Comparison of ENCODE assay signal across 11 mouse cellular contexts in the genomic region with DNA sequence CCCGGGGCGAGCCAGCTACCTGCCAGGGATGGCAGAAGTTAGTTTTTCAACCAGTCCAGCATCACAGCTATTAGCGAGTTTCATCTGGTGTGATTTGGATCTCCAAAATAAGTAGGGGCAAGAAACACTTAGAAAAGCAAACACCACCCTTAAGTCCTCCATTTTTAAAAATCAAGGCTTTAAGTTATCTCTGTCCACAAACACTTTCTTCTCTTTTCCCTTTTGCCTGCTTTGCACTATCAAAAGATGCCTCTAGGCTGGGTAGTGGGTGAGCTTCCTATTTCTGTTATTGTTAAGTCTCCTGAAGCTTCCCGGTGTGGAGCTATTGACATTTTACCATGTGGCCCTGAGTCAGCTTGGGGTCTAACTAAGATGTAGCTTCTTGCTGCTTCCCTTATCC. TPM values are rescaled to one million over a fixed set of nuclear protein-coding genes. Genes with fewer than 3 reads are reported as not detected.
DNase-seq lines count a peak whose midpoint lies in the region; ATAC-seq and TF ChIP-seq lines count a peak whose summit lies in the region.
"Had no signal": no experiment of that assay in that cellular context is flagged by ENCODE, and none has a peak within 500 bp of the region (broad histone marks: within the 10 kb centered on the region; RNA-seq: fewer than 3 reads in every experiment).

No protein-coding gene starts in this region.

- peak overlapping the region; percentile 35 for H3K4me2 ChIP-seq in hindbrain, embryonic 14.5 days (replicated peaks)
- H3K4me2 ChIP-seq in midbrain, embryonic 13.5 days (replicated peaks), result peak overlapping the region; percentile 30

- H3K27ac ChIP-seq in hindbrain, embryonic 14.5 days, result peak overlapping the region; percentile 84
- peak overlapping the region; percentile 88 for H3K27ac ChIP-seq in midbrain, embryonic 13.5 days
- H3K27ac ChIP-seq in left cerebral cortex, adult 2 months, result no peak overlapping the region

- peak; percentile 19 for DNase-seq in brain, embryonic 14.5 days (ENCODE audit: low read depth)
- peak; percentile 19 for DNase-seq in embryo, embryonic 11 days
- peak; percentile 23 for DNase-seq in hindbrain, embryonic 14.5 days (ENCODE audit: low spot score)
- no peak for DNase-seq in testis, postnatal 14 days (ENCODE audit: low spot score)
- DNase-seq in heart, postnatal 10 days, result no peak
- DNase-seq in left cerebral cortex, adult 2 months (ENCODE audit: extremely low spot score in 1 of 2, low spot score in 2 of 2), result no peak
- DNase-seq: heart, postnatal 36 days; left cerebral cortex, postnatal 4 days had no signal

- H3K4me1 ChIP-seq in hindbrain, embryonic 14.5 days (replicated peaks; ENCODE audit: control insufficient read depth, insufficient read depth, low read length), result no peaks in the 10 kb centered on the region; the same call in 1 of the 2 replicates
- H3K4me1 ChIP-seq in midbrain, embryonic 13.5 days (replicated peaks), result no peaks in the 10 kb centered on the region; the same call in 1 of the 2 replicates

- TF ChIP-seq CTCF in brain, embryonic 14.5 days (IDR thresholded peaks at IDR 0.05; ENCODE audit: borderline replicate concordance, extremely low read depth, insufficient read depth, insufficient read length), result no peak
- TF ChIP-seq CTCF in left cerebral cortex, adult 2 months (IDR thresholded peaks at IDR 0.05), result no peak

- WGBS in hindbrain, embryonic 14.5 days, result under 1% methylated on average over 4 of the region's 4 CpGs
- under 1% methylated on average over 4 of the region's 4 CpGs for WGBS in midbrain, embryonic 13.5 days

- intact Hi-C loops in heart, postnatal 10 days (cut with DNase I), result no loop called here
- intact Hi-C loops in left cerebral cortex, adult 2 months (cut with DNase I), result no loop called here

- TF ChIP-seq POLR2A in brain, embryonic 14.5 days (IDR thresholded peaks at IDR 0.05; ENCODE audit: borderline replicate concordance, extremely low read depth, insufficient read depth, insufficient read length, poor library complexity, severe bottlenecking), result no peak

- no peak for ATAC-seq in hindbrain, embryonic 14.5 days (ENCODE audit: low FRiP score)
- no peak for ATAC-seq in midbrain, embryonic 13.5 days

- H3K9me3 ChIP-seq in hindbrain, embryonic 14.5 days (ENCODE audit: control insufficient read depth, low read length), result no peaks in the 10 kb centered on the region
- H3K9me3 ChIP-seq in midbrain, embryonic 13.5 days, result no peaks in the 10 kb centered on the region

- no peaks in the 10 kb centered on the region for H3K36me3 ChIP-seq in hindbrain, embryonic 14.5 days (replicated peaks; ENCODE audit: control insufficient read depth, insufficient read depth)
- no peaks in the 10 kb centered on the region for H3K36me3 ChIP-seq in midbrain, embryonic 13.5 days

- H3K4me3 ChIP-seq in hindbrain, embryonic 14.5 days (replicated peaks; ENCODE audit: low read length), result peak overlapping the region; percentile 35
- peak overlapping the region; percentile 43 for H3K4me3 ChIP-seq in midbrain, embryonic 13.5 days (replicated peaks)
- H3K4me3 ChIP-seq in left cerebral cortex, adult 2 months, result no peak overlapping the region

- peaks cover 85% of the 10 kb centered on the region for H3K27me3 ChIP-seq in hindbrain, embryonic 14.5 days (ENCODE audit: control insufficient read depth, insufficient read depth, low read length)
- H3K27me3 ChIP-seq in midbrain, embryonic 13.5 days, result peaks cover 94% of the 10 kb centered on the region

- H3K9ac ChIP-seq in hindbrain, embryonic 14.5 days, result peak overlapping the region; percentile 56
- peak overlapping the region; percentile 73 for H3K9ac ChIP-seq in midbrain, embryonic 13.5 days (replicated peaks)

RNA-seq across cellular contexts. Expression of a gene that starts 4.5 kb away (rescaled TPM):
- 71.9 and 125 TPM in 2 replicates for polyA plus RNA-seq in brain, embryonic 14.5 days (2012; rRNA removed)
- 42.5 and 51.2 TPM in 2 replicates for polyA plus RNA-seq in hindbrain, embryonic 14.5 days (2014; fragmentation: Nextera tagmentation; extraction: Ambion mirVana)
- 256 and 296 TPM in 2 replicates for polyA plus RNA-seq in midbrain, embryonic 13.5 days (2015; fragmentation: Nextera tagmentation; extraction: Ambion mirVana)
- total RNA-seq in heart, postnatal 10 days (2021), result not detected
- 1 to 10 TPM in 1 of 2 experiments, under 1 TPM in 1; 0.79 to 1.1 TPM for total RNA-seq in left cerebral cortex, adult 2 months (2021)
- total RNA-seq: granulocyte monocyte progenitor cell, adult 5-6 weeks; heart, postnatal 36 days; monocyte, adult 5-6 weeks had no signal

Comparison
In these comparisons a context has a peak if more than half of its experiments do, and no peak if none do; other contexts are left out.
1. DNase-seq: peak in brain, embryonic 14.5 days (single experiment), embryo, embryonic 11 days (single experiment) and hindbrain, embryonic 14.5 days (single experiment); none in testis, postnatal 14 days (single experiment), heart, postnatal 10 days (0 of 2) and left cerebral cortex, adult 2 months (0 of 2).